Mouse (Mus musculus): Measurements from ENCODE around the gene Gm1123. TPM values are rescaled to one million over a fixed set of nuclear protein-coding genes. Genes with fewer than 3 reads are reported as not detected.

The Gm1123 gene
- polyA plus RNA-seq, 1 experiment = 90.3 TPM

DNA sequence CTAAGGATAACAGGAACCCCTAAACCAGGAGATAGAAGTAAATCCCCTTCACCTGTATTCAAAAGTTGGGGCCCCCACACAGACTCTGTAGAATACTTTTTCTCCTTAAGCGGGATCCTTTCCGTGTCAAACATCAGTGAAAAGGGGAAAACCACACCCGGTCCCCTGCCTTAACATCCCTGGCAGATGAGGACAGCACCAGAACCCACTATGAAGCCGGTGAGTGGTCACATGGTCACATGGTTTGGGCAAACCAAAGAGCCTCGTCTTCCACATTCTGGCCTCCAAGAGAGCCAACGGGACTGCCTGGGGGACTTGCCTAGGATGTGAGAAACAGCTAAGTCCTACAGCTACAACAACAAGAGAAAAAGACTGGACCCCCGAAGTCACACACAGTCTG, 62.0 kb downstream of the Gm1123 start:
- TF ChIP-seq POLR2A (IDR thresholded peaks at IDR 0.05; ENCODE audit: low read depth, low read length) = no peak
- no peak for TF ChIP-seq CTCF (IDR thresholded peaks at IDR 0.05; ENCODE audit: extremely low read depth, insufficient read length, insufficient replicate concordance, low read depth, low read length)
- H3K4me3 ChIP-seq (ENCODE audit: low read depth, low read length) = peak overlapping the region; percentile 46
- WGBS = 9% methylated on average over 7 of the region's 7 CpGs
- H3K27me3 ChIP-seq (ENCODE audit: control insufficient read depth, insufficient read depth, low read length) = peaks cover 36% of the 10 kb centered on the region
- no peaks in the 10 kb centered on the region for H3K36me3 ChIP-seq (ENCODE audit: control insufficient read depth, insufficient read depth, low read length)
- H3K4me1 ChIP-seq (ENCODE audit: control insufficient read depth, insufficient read depth, insufficient read length, low read length) = 0 out of 2 replicates have a peak, but pooled peaks cover 5% of the 10 kb centered on the region
- H3K27ac ChIP-seq (ENCODE audit: insufficient read depth, low read depth, low read length) = no peak overlapping the region

- WGBS = 1% methylated on average over 40 of the region's 40 CpGs
- TF ChIP-seq POLR2A (IDR thresholded peaks at IDR 0.05; ENCODE audit: low read depth, low read length) = no peak
- TF ChIP-seq CTCF (IDR thresholded peaks at IDR 0.05; ENCODE audit: extremely low read depth, insufficient read length, insufficient replicate concordance, low read depth, low read length) = no peak
- no peak overlapping the region for H3K27ac ChIP-seq (ENCODE audit: insufficient read depth, low read depth, low read length)
- no peaks in the 10 kb centered on the region for H3K36me3 ChIP-seq (ENCODE audit: control insufficient read depth, insufficient read depth, low read length)
- peak overlapping the region; percentile 46 for H3K4me3 ChIP-seq (ENCODE audit: low read depth, low read length)
- peaks cover 36% of the 10 kb centered on the region for H3K27me3 ChIP-seq (ENCODE audit: control insufficient read depth, insufficient read depth, low read length)
- 0 out of 2 replicates have a peak, but pooled peaks cover 5% of the 10 kb centered on the region for H3K4me1 ChIP-seq (ENCODE audit: control insufficient read depth, insufficient read depth, insufficient read length, low read length)
These were observed 62.4 kb downstream of the Gm1123 start for GRCm38 (mm10) chr9:98973101-98973521.

- 0 out of 2 replicates have a peak, but pooled peaks cover 2% of the 10 kb centered on the region for H3K4me1 ChIP-seq (ENCODE audit: control insufficient read depth, insufficient read depth, insufficient read length, low read length)
- no peaks in the 10 kb centered on the region for H3K36me3 ChIP-seq (ENCODE audit: control insufficient read depth, insufficient read depth, low read length)
- H3K27ac ChIP-seq (ENCODE audit: insufficient read depth, low read depth, low read length) = no peak overlapping the region
- 5% methylated on average over 18 of the region's 18 CpGs for WGBS
- peaks cover 61% of the 10 kb centered on the region for H3K27me3 ChIP-seq (ENCODE audit: control insufficient read depth, insufficient read depth, low read length)
- no peak overlapping the region for H3K4me3 ChIP-seq (ENCODE audit: low read depth, low read length)
- no peak for TF ChIP-seq POLR2A (IDR thresholded peaks at IDR 0.05; ENCODE audit: low read depth, low read length)
- TF ChIP-seq CTCF (IDR thresholded peaks at IDR 0.05; ENCODE audit: extremely low read depth, insufficient read length, insufficient replicate concordance, low read depth, low read length) = peak; percentile 25; the same call in 1 of the 2 replicates
These were observed 70.4 kb downstream of the Gm1123 start for GRCm38 (mm10) chr9:98965084-98965483.

- Histone ChIP-seq H3K4me3 (ENCODE audit: low read depth, low read length) (no peak overlapping the region), H3K36me3 (ENCODE audit: control insufficient read depth, insufficient read depth, low read length) (no peaks in the 10 kb centered on the region), H3K4me1 (ENCODE audit: control insufficient read depth, insufficient read depth, insufficient read length, low read length) (0 out of 2 replicates have a peak, but pooled peaks cover 2% of the 10 kb centered on the region), H3K27ac (ENCODE audit: insufficient read depth, low read depth, low read length) (no peak overlapping the region), H3K27me3 (ENCODE audit: control insufficient read depth, insufficient read depth, low read length) (peaks cover 72% of the 10 kb centered on the region)
- 12% methylated on average over 18 of the region's 18 CpGs for WGBS
- no peak for TF ChIP-seq CTCF (IDR thresholded peaks at IDR 0.05; ENCODE audit: extremely low read depth, insufficient read length, insufficient replicate concordance, low read depth, low read length)
- TF ChIP-seq POLR2A (IDR thresholded peaks at IDR 0.05; ENCODE audit: low read depth, low read length) = no peak
These were observed 71.9 kb downstream of the Gm1123 start for GRCm38 (mm10) chr9:98963661-98964060.

GRCm38 (mm10) chr9:98962478-98963142, 72.9 kb downstream of the Gm1123 start:
- Histone ChIP-seq H3K4me3 (ENCODE audit: low read depth, low read length) (no peak overlapping the region), H3K27me3 (ENCODE audit: control insufficient read depth, insufficient read depth, low read length) (peaks cover 82% of the 10 kb centered on the region), H3K4me1 (ENCODE audit: control insufficient read depth, insufficient read depth, insufficient read length, low read length) (0 out of 2 replicates have a peak, but pooled peaks cover 2% of the 10 kb centered on the region), H3K36me3 (ENCODE audit: control insufficient read depth, insufficient read depth, low read length) (no peaks in the 10 kb centered on the region), H3K27ac (ENCODE audit: insufficient read depth, low read depth, low read length) (no peak overlapping the region)
- WGBS = 2% methylated on average over 20 of the region's 20 CpGs
- TF ChIP-seq POLR2A (IDR thresholded peaks at IDR 0.05; ENCODE audit: low read depth, low read length) (no peak), CTCF (IDR thresholded peaks at IDR 0.05; ENCODE audit: extremely low read depth, insufficient read length, insufficient replicate concordance, low read depth, low read length) (no peak)

DNA sequence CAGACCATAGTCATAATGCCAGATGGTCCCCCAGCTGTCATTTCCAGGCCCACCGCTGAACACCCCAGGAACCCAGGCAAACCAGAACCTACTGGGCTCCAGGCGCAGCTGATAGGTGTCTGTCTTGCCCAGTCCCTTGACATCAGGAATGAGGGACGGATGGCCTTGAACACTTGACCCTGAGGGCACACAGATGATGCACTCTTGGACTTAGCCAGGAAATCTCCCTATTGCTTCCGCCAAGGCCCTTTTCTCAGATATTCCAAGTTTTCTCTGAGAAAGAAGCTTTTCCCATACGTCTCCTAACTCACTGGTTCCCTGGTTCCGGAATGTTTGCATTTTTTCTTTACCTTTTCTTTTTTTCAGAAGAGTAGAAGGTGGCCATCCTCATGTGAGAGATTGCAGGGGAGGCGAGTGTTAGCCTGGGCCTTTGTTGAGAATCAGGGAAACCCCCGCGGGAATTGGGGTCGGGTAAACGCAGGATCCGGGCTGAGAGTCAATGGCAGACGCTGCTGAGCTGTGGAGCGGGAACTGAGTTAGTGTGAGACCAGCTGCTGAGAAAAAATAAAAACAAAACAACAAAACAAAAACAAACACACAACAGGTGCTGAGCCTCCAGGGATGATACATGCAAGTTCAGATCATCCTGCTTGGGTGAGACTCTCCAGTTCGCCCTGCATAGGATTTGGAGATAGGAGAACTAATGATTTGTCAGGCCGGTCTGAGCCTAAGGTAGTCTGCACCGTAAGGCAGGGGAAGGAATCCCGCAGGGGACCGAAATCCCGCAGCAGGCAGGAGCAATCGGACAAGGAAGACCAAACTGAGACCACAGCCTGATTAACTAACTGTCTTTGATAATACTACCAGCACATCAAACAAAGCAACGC, 73.7 kb downstream of the Gm1123 start:
- TF ChIP-seq CTCF (IDR thresholded peaks at IDR 0.05; ENCODE audit: extremely low read depth, insufficient read length, insufficient replicate concordance, low read depth, low read length) (no peak), POLR2A (IDR thresholded peaks at IDR 0.05; ENCODE audit: low read depth, low read length) (no peak)
- 14% methylated on average over 22 of the region's 22 CpGs for WGBS
- H3K4me1 ChIP-seq (ENCODE audit: control insufficient read depth, insufficient read depth, insufficient read length, low read length) = peaks cover 3% of the 10 kb centered on the region; the same call in 1 of the 2 replicates
- H3K4me3 ChIP-seq (ENCODE audit: low read depth, low read length) = no peak overlapping the region
- H3K36me3 ChIP-seq (ENCODE audit: control insufficient read depth, insufficient read depth, low read length) = no peaks in the 10 kb centered on the region
- peaks cover 85% of the 10 kb centered on the region for H3K27me3 ChIP-seq (ENCODE audit: control insufficient read depth, insufficient read depth, low read length)
- no peak overlapping the region for H3K27ac ChIP-seq (ENCODE audit: insufficient read depth, low read depth, low read length)

GRCm38 (mm10) chr9:98960348-98960747, 75.2 kb downstream of the Gm1123 start:
- H3K4me1 ChIP-seq (ENCODE audit: control insufficient read depth, insufficient read depth, insufficient read length, low read length) = peaks cover 16% of the 10 kb centered on the region; the same call in 1 of the 2 replicates
- peaks cover 93% of the 10 kb centered on the region for H3K27me3 ChIP-seq (ENCODE audit: control insufficient read depth, insufficient read depth, low read length)
- H3K36me3 ChIP-seq (ENCODE audit: control insufficient read depth, insufficient read depth, low read length) = no peaks in the 10 kb centered on the region
- WGBS = 28% methylated on average over 5 of the region's 5 CpGs
- no peak overlapping the region for H3K27ac ChIP-seq (ENCODE audit: insufficient read depth, low read depth, low read length)
- no peak overlapping the region for H3K4me3 ChIP-seq (ENCODE audit: low read depth, low read length)
- no peak for TF ChIP-seq POLR2A (IDR thresholded peaks at IDR 0.05; ENCODE audit: low read depth, low read length)
- no peak for TF ChIP-seq CTCF (IDR thresholded peaks at IDR 0.05; ENCODE audit: extremely low read depth, insufficient read length, insufficient replicate concordance, low read depth, low read length)
